Mouse (Mus musculus): Measurements from ENCODE around the gene Spag16. TPM values are rescaled to one million over a fixed set of nuclear protein-coding genes. Genes with fewer than 3 reads are reported as not detected.

Spag16 gene
- polyA plus RNA-seq, 1 experiment: not detected

DNA sequence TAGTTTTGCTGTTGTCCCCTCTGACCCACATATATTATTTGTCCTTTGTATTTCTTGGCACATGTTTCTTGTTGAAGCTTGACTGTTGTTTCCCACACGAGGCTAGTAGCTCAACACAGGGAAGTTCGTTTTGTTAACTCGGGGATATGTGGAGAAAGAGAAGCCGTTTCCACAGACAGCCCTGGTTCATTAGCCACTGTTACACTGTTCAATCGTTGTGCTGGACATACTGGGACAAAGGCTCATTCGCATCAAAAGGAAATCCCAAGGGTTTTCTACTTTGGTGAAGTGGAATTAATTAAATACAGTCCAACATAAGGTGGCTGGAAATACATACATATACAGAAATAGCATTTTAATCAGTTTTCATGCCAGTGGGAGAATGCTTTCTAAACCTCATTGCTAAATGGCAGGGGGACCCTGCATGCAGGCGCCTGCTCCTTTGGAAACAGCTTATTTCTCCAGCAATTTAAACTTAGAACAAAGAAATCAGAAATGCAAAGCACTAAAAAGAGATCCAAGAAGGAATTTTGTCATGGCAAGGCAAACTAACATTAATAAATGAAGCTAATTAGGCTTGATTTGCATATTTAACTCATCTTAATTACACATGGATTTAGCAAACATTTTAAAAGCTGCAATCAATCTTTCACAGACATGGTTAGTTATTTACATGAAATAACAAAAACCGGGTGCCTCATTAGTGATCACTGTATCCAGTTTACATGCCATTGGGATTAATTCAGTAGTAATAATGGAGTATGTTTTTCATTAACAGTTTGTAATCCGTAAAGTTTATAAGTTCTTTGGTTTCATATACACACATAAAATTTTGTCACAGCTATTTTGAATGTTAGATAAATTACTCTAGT is 615.7 kb downstream of the Spag16 start:
- Histone ChIP-seq H3K27ac (ENCODE audit: control insufficient read depth, insufficient read depth, low read depth, low read length, poor library complexity) (no peak overlapping the region), H3K4me3 (replicated peaks; ENCODE audit: control insufficient read depth, low read depth, low read length) (no peak overlapping the region), H3K4me1 (ENCODE audit: control insufficient read depth, insufficient read depth, low read length) (no peaks in the 10 kb centered on the region)
- TF ChIP-seq POLR2A (IDR thresholded peaks at IDR 0.05; ENCODE audit: borderline replicate concordance, control insufficient read depth, low read depth, low read length) (no peak), CTCF (IDR thresholded peaks at IDR 0.05; ENCODE audit: control insufficient read depth, insufficient read depth, low read length) (no peak)
- WGBS: 67% methylated on average over 9 of the region's 9 CpGs

GRCm38 (mm10) chr1:70479864-70480263 is 653.1 kb downstream of the Spag16 start:
- Histone ChIP-seq H3K4me1 (ENCODE audit: control insufficient read depth, insufficient read depth, low read length) (no peaks in the 10 kb centered on the region), H3K27ac (ENCODE audit: control insufficient read depth, insufficient read depth, low read depth, low read length, poor library complexity) (no peak overlapping the region), H3K4me3 (replicated peaks; ENCODE audit: control insufficient read depth, low read depth, low read length) (no peak overlapping the region)
- no peak for TF ChIP-seq POLR2A (IDR thresholded peaks at IDR 0.05; ENCODE audit: borderline replicate concordance, control insufficient read depth, low read depth, low read length)
- TF ChIP-seq CTCF (IDR thresholded peaks at IDR 0.05; ENCODE audit: control insufficient read depth, insufficient read depth, low read length): no peak
- 78% methylated on average over 1 of the region's 1 CpGs for WGBS

GRCm38 (mm10) chr1:70518918-70519317 is 692.1 kb downstream of the Spag16 start:
- no peak for TF ChIP-seq CTCF (IDR thresholded peaks at IDR 0.05; ENCODE audit: control insufficient read depth, insufficient read depth, low read length)
- no peak for TF ChIP-seq POLR2A (IDR thresholded peaks at IDR 0.05; ENCODE audit: borderline replicate concordance, control insufficient read depth, low read depth, low read length)
- Histone ChIP-seq H3K27ac (ENCODE audit: control insufficient read depth, insufficient read depth, low read depth, low read length, poor library complexity) (no peak overlapping the region), H3K4me1 (ENCODE audit: control insufficient read depth, insufficient read depth, low read length) (no peaks in the 10 kb centered on the region), H3K4me3 (replicated peaks; ENCODE audit: control insufficient read depth, low read depth, low read length) (no peak overlapping the region)

DNA sequence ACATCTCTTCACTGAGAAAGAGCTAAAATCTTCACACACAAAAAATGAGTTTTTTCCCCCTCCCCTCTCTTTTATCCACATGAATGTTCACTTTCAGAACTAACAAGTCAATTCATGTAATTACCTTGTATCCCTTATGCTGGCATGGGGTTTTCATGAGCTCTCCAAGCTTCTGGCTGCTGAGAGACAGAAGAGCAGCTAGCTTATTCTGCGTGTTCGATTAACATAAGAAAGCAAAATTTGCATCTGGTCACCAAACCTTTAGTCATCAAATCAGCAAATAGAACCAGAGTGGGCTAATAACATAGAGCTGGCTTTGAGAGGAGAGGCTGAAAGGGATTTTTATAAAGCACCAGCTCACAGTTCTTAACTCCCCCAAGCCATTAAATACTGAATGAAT is 700.4 kb downstream of the Spag16 start:
- TF ChIP-seq POLR2A (IDR thresholded peaks at IDR 0.05; ENCODE audit: borderline replicate concordance, control insufficient read depth, low read depth, low read length): no peak
- TF ChIP-seq CTCF (IDR thresholded peaks at IDR 0.05; ENCODE audit: control insufficient read depth, insufficient read depth, low read length): no peak
- WGBS: 56% methylated on average over 2 of the region's 2 CpGs
- Histone ChIP-seq H3K4me3 (replicated peaks; ENCODE audit: control insufficient read depth, low read depth, low read length) (no peak overlapping the region), H3K4me1 (ENCODE audit: control insufficient read depth, insufficient read depth, low read length) (no peaks in the 10 kb centered on the region), H3K27ac (ENCODE audit: control insufficient read depth, insufficient read depth, low read depth, low read length, poor library complexity) (no peak overlapping the region)

GRCm38 (mm10) chr1:70529771-70530170 is 703.0 kb downstream of the Spag16 start:
- Histone ChIP-seq H3K27ac (ENCODE audit: control insufficient read depth, insufficient read depth, low read depth, low read length, poor library complexity) (no peak overlapping the region), H3K4me1 (ENCODE audit: control insufficient read depth, insufficient read depth, low read length) (no peaks in the 10 kb centered on the region), H3K4me3 (replicated peaks; ENCODE audit: control insufficient read depth, low read depth, low read length) (no peak overlapping the region)
- TF ChIP-seq CTCF (IDR thresholded peaks at IDR 0.05; ENCODE audit: control insufficient read depth, insufficient read depth, low read length) (no peak), POLR2A (IDR thresholded peaks at IDR 0.05; ENCODE audit: borderline replicate concordance, control insufficient read depth, low read depth, low read length) (no peak)
- WGBS: 71% methylated on average over 2 of the region's 2 CpGs

- Histone ChIP-seq H3K27ac (ENCODE audit: control insufficient read depth, insufficient read depth, low read depth, low read length, poor library complexity) (no peak overlapping the region), H3K4me1 (ENCODE audit: control insufficient read depth, insufficient read depth, low read length) (no peaks in the 10 kb centered on the region), H3K4me3 (replicated peaks; ENCODE audit: control insufficient read depth, low read depth, low read length) (no peak overlapping the region)
- WGBS: 64% methylated on average over 2 of the region's 2 CpGs
- TF ChIP-seq CTCF (IDR thresholded peaks at IDR 0.05; ENCODE audit: control insufficient read depth, insufficient read depth, low read length): no peak
- no peak for TF ChIP-seq POLR2A (IDR thresholded peaks at IDR 0.05; ENCODE audit: borderline replicate concordance, control insufficient read depth, low read depth, low read length)
Observed at GRCm38 (mm10) chr1:70551839-70552238, 725.1 kb downstream of the Spag16 start.

GRCm38 (mm10) chr1:70621805-70622204 is 795.0 kb downstream of the Spag16 start:
- no peak overlapping the region for H3K4me3 ChIP-seq (replicated peaks; ENCODE audit: control insufficient read depth, low read depth, low read length)
- 80% methylated on average over 3 of the region's 3 CpGs for WGBS
- no peak for TF ChIP-seq CTCF (IDR thresholded peaks at IDR 0.05; ENCODE audit: control insufficient read depth, insufficient read depth, low read length)
- H3K4me1 ChIP-seq (ENCODE audit: control insufficient read depth, insufficient read depth, low read length): no peaks in the 10 kb centered on the region
- H3K27ac ChIP-seq (ENCODE audit: control insufficient read depth, insufficient read depth, low read depth, low read length, poor library complexity): no peak overlapping the region

GRCm38 (mm10) chr1:70624803-70625460 is 798.2 kb downstream of the Spag16 start:
- no peak for TF ChIP-seq CTCF (IDR thresholded peaks at IDR 0.05; ENCODE audit: control insufficient read depth, insufficient read depth, low read length)
- TF ChIP-seq POLR2A (IDR thresholded peaks at IDR 0.05; ENCODE audit: borderline replicate concordance, control insufficient read depth, low read depth, low read length): no peak
- Histone ChIP-seq H3K4me3 (replicated peaks; ENCODE audit: control insufficient read depth, low read depth, low read length) (no peak overlapping the region), H3K4me1 (ENCODE audit: control insufficient read depth, insufficient read depth, low read length) (no peaks in the 10 kb centered on the region), H3K27ac (ENCODE audit: control insufficient read depth, insufficient read depth, low read depth, low read length, poor library complexity) (no peak overlapping the region)
- WGBS: 74% methylated on average over 5 of the region's 5 CpGs
